Mouse (Mus musculus): ENCODE results near the gene Ildr2.

- no peak for TF ChIP-seq MAX (IDR thresholded peaks at IDR 0.05; ENCODE audit: low read depth)
- no peak for TF ChIP-seq CEBPB (IDR thresholded peaks at IDR 0.05; ENCODE audit: insufficient read depth, poor library complexity, severe bottlenecking)
- no peak for TF ChIP-seq MYOG (IDR thresholded peaks at IDR 0.05; ENCODE audit: control insufficient read depth in 1 of 3, insufficient read depth in 1 of 3, insufficient read length in 2 of 3, low read depth in 2 of 3)
- no peak for TF ChIP-seq POLR2A (IDR thresholded peaks at IDR 0.05; ENCODE audit: insufficient read length, low read depth)
Measured at GRCm38 (mm10) chr1:166286231-166286630, 32.3 kb downstream of the Ildr2 start.

Measured in myocyte (in vitro differentiated cells).